Mouse (Mus musculus) stomach, embryonic 14.5 days (tissue): ENCODE measurements around the gene Rtn3. TPM values are rescaled to one million over a fixed set of nuclear protein-coding genes. Genes with fewer than 3 reads are reported as not detected.
"Not testable (repeated sequence)": the region's sequence is repeated elsewhere in the genome, so short reads cannot be mapped to it uniquely, and the experiment has no call there.

Experiments used
- ATAC-seq: fragments of 200-750 bp; cut with Nextera tagmentation; 2 replicates; pipeline ENCODE4 v1.8.0; 2017; ENCODE audit warnings: low read depth, moderate TSS enrichment; ENCODE audit not compliant: insufficient number of reproducible peaks, insufficient read depth, low FRiP score
- H3K27ac ChIP-seq: fragments of 300-500 bp; sonication (generic); 2 replicates; pipeline ENCODE4 v1.5.1; 2014; ENCODE audit warnings: mild to moderate bottlenecking, low read length, moderate library complexity, mixed read lengths
- H3K27me3 ChIP-seq: fragments of 300-500 bp; sonication (generic); 2 replicates; pipeline ENCODE4 v1.6.1; 2014; ENCODE audit warnings: low read length, control low read depth, mixed read lengths; ENCODE audit not compliant: control insufficient read depth, insufficient read depth
- H3K36me3 ChIP-seq: fragments of 300-500 bp; sonication (generic); 2 replicates; pipeline ENCODE4 v1.6.1; 2014; ENCODE audit warnings: mild to moderate bottlenecking, control low read depth, low read length, moderate library complexity, mixed read lengths; ENCODE audit not compliant: control insufficient read depth, insufficient read depth
- H3K4me1 ChIP-seq: fragments of 300-500 bp; sonication (generic); 2 replicates; pipeline ENCODE4 v1.6.1; 2014; ENCODE audit warnings: low read length, control low read depth, mixed read lengths; ENCODE audit not compliant: control insufficient read depth, insufficient read depth
- H3K4me2 ChIP-seq: fragments of 300-500 bp; sonication (generic); replicated peaks from 2 replicates; pipeline ENCODE4 v1.6.1; 2014; ENCODE audit warnings: low read depth, low read length, control low read depth
- H3K4me3 ChIP-seq: fragments of 300-500 bp; sonication (generic); 2 replicates; pipeline ENCODE4 v1.5.1; 2014; ENCODE audit warnings: low read depth, low read length, control low read depth
- H3K9ac ChIP-seq: fragments of 300-500 bp; sonication (generic); replicated peaks from 2 replicates; pipeline ENCODE4 v1.6.1; 2014; ENCODE audit warnings: low read depth, mild to moderate bottlenecking, control low read depth, low read length, moderate library complexity, mixed read lengths
- H3K9me3 ChIP-seq: fragments of 300-500 bp; sonication (generic); 2 replicates; pipeline ENCODE4 v1.6.1; 2016; ENCODE audit warnings: low read depth, low read length, control low read depth; ENCODE audit not compliant: control insufficient read depth
- WGBS: fragments of 180-500 bp; shearing (Covaris S2); extraction: QIAGEN DNeasy Blood & Tissue Kit; methylation state at CpG from one replicate; pipeline ENCODE4 v1.1.7; 2014; 5-methylcytosine and 5-hydroxymethylcytosine counted together
- polyA plus RNA-seq: library from polyadenylated mRNA; unstranded; fragments of >200 nt; fragmentation: Nextera tagmentation; extraction: Ambion mirVana; gene quantifications from 2 replicates; pipeline ENCODE4 v1.2.1, GENCODE M21; 2014

Gene Rtn3
- polyA plus RNA-seq, 1 experiment from 2014 or later: 126 TPM

DNA sequence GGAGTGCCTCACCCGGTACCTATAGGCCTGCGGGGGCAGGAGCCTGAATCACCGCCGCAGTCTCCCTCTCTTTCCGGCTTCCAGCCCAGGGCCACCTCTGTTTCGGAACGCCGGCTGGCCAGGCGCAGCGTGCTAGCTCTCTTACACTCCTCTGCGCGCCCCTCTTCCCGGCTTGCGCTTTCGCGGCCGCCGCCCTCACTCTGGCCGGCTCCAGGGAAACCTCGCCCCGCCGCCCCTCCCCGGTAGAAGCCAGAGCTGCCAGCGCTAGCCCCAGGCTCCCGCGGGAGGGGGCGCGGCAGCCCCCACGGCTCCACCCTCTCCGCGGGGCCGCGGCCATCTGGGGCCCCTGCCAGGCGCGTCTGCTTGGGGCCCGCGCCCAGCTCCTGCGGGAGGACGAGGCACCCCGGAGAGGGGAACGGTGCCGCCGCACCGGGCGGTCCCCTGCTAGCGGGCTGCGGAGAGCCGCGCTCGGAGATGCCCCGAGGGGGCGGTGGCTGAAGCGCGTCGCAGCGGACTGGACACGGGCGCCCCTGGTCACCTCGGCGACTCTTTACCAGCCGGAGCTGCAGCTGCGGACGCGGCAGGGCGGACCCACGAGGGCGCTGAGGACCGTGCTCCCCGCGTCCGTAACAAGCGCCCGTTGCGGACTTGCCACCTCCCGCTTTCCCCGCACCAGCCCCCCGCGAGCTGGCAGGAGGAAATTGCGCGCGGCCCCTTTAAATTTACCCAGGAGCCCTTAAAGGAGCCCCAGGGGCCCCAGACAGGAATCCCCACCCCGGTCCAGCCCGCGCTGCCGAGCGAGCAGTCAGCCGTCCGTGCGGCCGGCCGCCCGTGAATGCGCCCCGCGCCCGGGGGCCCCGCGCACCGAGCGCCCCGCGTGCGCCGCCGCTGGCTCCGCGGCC is 66.0 kb downstream of the Rtn3 start, which contains the start of gene 2700081O15Rik:
Gene 2700081O15Rik, plus strand, starts transcription at position 792 of the 902 bp plus-strand sequence.
- Histone ChIP-seq H3K4me3 (peak within 1 kb of the TSS; percentile 65), H3K27ac (peak within 1 kb of the TSS; percentile 94), H3K27me3 (no peaks in the 10 kb centered on the region), H3K4me2 (peak within 1 kb of the TSS; percentile 78), H3K36me3 (peaks cover 20% of the 10 kb centered on the region; the same call in 1 of the 2 replicates), H3K9me3 (no peaks in the 10 kb centered on the region), H3K4me1 (peaks cover 45% of the 10 kb centered on the region), H3K9ac (peak within 1 kb of the TSS; percentile 99)
- WGBS: under 1% methylated on average over 97 of the region's 107 CpGs
- ATAC-seq: peak; percentile 76

DNA sequence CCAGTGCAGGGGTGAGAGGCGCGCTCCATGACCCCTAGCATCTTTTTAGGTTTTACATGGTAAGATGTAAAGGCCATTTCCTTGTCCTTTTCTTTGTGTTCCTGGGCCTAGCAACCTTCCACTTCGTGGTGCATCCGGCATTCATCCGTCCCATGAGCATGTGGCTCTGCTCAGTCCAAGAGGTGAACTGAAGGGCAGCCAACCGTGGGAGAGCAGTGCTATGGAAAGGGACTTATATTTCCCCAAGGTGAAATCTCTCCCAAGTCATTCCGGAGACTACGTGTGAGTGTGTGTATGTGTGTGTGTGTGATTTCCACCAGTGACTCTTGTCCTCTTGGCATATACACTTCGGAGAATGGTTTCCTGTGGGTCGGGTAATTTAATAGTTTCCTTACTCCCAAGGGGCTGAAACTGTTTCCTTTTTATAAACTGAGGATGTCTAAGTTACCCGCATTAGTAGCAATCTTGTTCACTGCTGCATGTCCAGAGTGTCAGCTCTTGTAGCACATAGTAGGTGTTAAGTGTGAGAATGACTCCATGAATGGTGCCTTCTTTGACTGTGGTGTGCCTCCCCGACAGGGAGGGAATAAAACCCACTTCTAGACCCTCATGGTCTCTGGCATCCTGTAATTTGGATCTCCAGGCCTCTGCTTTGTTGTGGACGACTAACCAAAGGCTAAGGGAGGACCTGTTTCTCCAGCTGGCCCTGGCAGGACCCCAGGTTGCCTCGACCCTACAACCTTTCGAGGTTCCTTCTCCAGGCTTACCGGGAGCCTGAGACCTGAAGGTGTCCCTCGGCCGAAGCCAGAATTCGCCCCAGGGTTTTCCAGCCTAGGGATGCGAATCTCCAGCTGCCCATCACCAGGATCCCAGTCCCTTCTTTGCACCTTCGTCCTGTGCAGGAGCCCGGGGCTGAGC is 66.9 kb downstream of the Rtn3 start:
- Histone ChIP-seq H3K9me3 (no peaks in the 10 kb centered on the region), H3K27ac (peak overlapping the region; percentile 94), H3K4me3 (peak overlapping the region; percentile 65), H3K9ac (peak overlapping the region; percentile 99), H3K4me1 (peaks cover 36% of the 10 kb centered on the region), H3K36me3 (peaks cover 14% of the 10 kb centered on the region; the same call in 1 of the 2 replicates), H3K27me3 (no peaks in the 10 kb centered on the region), H3K4me2 (peak overlapping the region; percentile 78)
- 25% methylated on average over 22 of the region's 22 CpGs for WGBS
- ATAC-seq: no peak

- Histone ChIP-seq H3K4me1 (peaks cover 11% of the 10 kb centered on the region; the same call in 1 of the 2 replicates), H3K27ac (no peak overlapping the region), H3K27me3 (no peaks in the 10 kb centered on the region), H3K9ac (no peak overlapping the region), H3K9me3 (no peaks in the 10 kb centered on the region), H3K4me3 (no peak overlapping the region), H3K36me3 (no peaks in the 10 kb centered on the region), H3K4me2 (no peak overlapping the region)
- WGBS: 47% methylated on average over 2 of the region's 2 CpGs
- no peak for ATAC-seq
These were observed 70.7 kb downstream of the Rtn3 start for GRCm38 (mm10) chr19:7412361-7412760.

- Histone ChIP-seq H3K36me3 (no peaks in the 10 kb centered on the region), H3K4me1 (peaks cover 8% of the 10 kb centered on the region; the same call in 1 of the 2 replicates), H3K4me3 (no peak overlapping the region), H3K9me3 (no peaks in the 10 kb centered on the region), H3K4me2 (no peak overlapping the region), H3K9ac (no peak overlapping the region), H3K27me3 (no peaks in the 10 kb centered on the region), H3K27ac (no peak overlapping the region)
- 46% methylated on average over 9 of the region's 9 CpGs for WGBS
- ATAC-seq: no peak
These were observed 78.4 kb downstream of the Rtn3 start for GRCm38 (mm10) chr19:7404623-7405229.

- H3K27me3 ChIP-seq: no peaks in the 10 kb centered on the region
- H3K9ac ChIP-seq: no peak overlapping the region
- H3K4me2 ChIP-seq: no peak overlapping the region
- no peaks in the 10 kb centered on the region for H3K36me3 ChIP-seq
- peaks cover 8% of the 10 kb centered on the region; the same call in 1 of the 2 replicates for H3K4me1 ChIP-seq
- no peak overlapping the region for H3K4me3 ChIP-seq
- WGBS: 73% methylated on average over 11 of the region's 11 CpGs
- H3K27ac ChIP-seq: no peak overlapping the region
- no peak for ATAC-seq
- H3K9me3 ChIP-seq: peaks cover 4% of the 10 kb centered on the region; the same call in 1 of the 2 replicates
These were observed 82.4 kb downstream of the Rtn3 start for GRCm38 (mm10) chr19:7400635-7401034.

GRCm38 (mm10) chr19:7398898-7399297 is 84.2 kb downstream of the Rtn3 start:
- not testable (repeated sequence) for H3K27ac ChIP-seq, H3K4me1 ChIP-seq, H3K36me3 ChIP-seq, ATAC-seq, H3K4me3 ChIP-seq, H3K9ac ChIP-seq, H3K27me3 ChIP-seq, H3K4me2 ChIP-seq
- 34% methylated on average over 24 of the region's 24 CpGs for WGBS
- peaks cover 10% of the 10 kb centered on the region; the same call in 1 of the 2 replicates for H3K9me3 ChIP-seq

DNA sequence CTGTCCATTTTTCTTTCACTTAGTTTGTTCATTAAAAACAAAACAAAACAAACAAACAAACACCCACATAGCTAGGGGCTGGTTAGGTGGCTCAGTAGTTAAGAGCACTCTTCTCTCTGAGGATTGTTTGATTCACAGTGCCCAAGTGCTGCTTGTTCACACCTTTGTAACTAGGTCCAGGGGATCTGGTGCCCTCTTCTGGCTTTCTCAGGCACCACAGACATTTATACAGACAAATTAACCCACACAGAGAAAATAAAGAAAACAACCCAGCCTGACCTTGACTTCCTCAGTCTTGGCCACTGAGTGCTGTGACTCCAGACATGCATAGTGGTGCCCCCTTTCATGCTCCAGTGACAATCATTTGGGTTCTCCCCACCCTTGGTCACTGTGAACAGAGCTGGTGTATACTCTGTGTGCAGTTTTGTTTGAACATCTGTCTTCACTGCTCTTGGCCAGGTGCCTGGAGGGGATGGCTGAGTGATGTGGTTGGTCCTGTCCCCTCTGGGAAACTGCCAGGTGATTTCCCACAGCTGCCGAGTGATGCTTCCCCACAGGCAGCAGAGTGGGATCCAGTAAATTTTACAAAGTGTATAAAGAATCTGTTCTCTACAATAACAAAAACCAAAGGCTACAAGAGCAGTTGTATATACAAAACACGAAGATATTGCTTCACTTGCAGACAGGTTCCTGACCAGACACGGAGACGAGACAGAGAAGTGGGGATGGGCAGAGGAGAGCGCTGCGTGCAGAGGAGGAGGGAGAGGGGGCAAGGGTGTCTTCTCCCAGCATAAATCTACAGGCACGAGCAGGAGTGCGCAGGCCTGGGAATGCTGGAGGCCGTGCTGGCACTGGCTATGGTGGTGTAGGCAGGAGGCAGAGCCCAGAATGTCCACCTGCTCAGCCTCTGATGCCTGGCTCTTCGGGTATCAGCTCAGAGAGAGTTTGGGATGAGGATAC is 85.9 kb downstream of the Rtn3 start:
- peak; percentile 78; the same call in 1 of the 2 replicates for ATAC-seq
- 32% methylated on average over 7 of the region's 10 CpGs for WGBS
- H3K4me2 ChIP-seq: not testable (repeated sequence)

More for the DNA sequence above, 85.9 kb downstream of the Rtn3 start:
- peaks cover 10% of the 10 kb centered on the region; the same call in 1 of the 2 replicates for H3K9me3 ChIP-seq
- H3K4me1 ChIP-seq, H3K27ac ChIP-seq, H3K4me3 ChIP-seq, H3K27me3 ChIP-seq, H3K9ac ChIP-seq, H3K36me3 ChIP-seq: not testable (repeated sequence)
